ENCODE assay signal across 15 mouse cellular contexts in the genomic region with DNA sequence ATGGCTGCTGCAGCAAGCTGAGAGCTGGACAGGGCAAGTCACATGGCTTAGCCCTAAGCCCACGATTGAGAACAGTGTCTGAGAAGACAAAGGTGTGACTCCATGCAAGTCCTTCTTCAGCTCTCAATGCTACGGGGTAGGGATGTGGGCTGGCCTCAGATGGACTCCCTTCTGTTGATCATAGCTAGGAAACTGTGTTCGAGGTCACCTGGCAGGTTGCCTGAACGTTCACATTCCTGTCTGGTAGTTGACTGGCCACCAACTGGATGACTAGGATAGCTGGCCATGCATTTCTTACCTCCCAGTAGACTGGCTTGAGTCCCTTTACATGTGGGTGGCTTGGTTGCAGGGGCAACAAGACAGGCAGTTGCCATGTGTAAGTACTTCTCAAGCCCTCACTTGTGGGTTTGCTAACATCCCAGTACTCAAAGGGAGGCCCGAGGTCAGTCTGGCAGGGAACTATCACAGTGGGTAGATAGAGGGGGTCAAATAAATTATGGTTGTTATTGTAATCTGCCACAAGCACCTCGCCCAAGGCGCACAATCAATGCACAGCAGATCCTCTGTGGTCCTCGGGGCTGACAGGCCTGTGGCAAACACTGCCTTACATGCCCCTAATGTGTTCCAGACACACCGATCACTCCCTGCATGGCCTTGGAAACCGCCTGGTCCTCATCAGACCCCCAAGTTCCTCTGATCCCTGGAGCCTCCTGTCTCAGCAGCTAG.
DNase-seq lines count a peak whose midpoint lies in the region; ATAC-seq lines count a peak whose summit lies in the region.
"Had no signal": no experiment of that assay in that cellular context is flagged by ENCODE, and none has a peak within 500 bp of the region (broad histone marks: within the 10 kb centered on the region; RNA-seq: fewer than 3 reads in every experiment).

No protein-coding gene starts in this region.

- DNase-seq in heart, adult 11 months, result peak; percentile 82
- DNase-seq in heart, adult 8-10 months (ENCODE audit: low spot score), result no peak
- DNase-seq in NIH3T3 (ENCODE audit: low read depth), result peak; percentile 30
- DNase-seq in embryonic facial prominence, embryonic 11.5 days (ENCODE audit: low spot score), result peak; percentile 85
- peak; percentile 41 for DNase-seq in kidney, postnatal 10 days
- DNase-seq in left cerebral cortex, adult 18-20 months (ENCODE audit: low spot score in 2 of 2), result no peak
- no peak for DNase-seq in layer of hippocampus, adult 8-10 months (ENCODE audit: low spot score in 2 of 2)
- no peak for DNase-seq in heart, postnatal 36 days
- DNase-seq: cerebellum, adult 11-12 months; layer of hippocampus, postnatal 36 days; liver, embryonic 13.5 days; lung, postnatal 4 days; right cerebral cortex, postnatal 25 days; thymus, postnatal 4 days had no signal

- no peaks in the 10 kb centered on the region for H3K36me3 ChIP-seq in embryonic facial prominence, embryonic 11.5 days (replicated peaks; ENCODE audit: control insufficient read depth, insufficient read depth, low read depth, low read length)
- H3K36me3 ChIP-seq: liver, embryonic 13.5 days; stomach, embryonic 15.5 days had no signal

- H3K4me3 ChIP-seq in embryonic facial prominence, embryonic 11.5 days (ENCODE audit: low read depth, low read length), result no peak overlapping the region
- H3K4me3 ChIP-seq: liver, embryonic 13.5 days; stomach, embryonic 15.5 days had no signal

- WGBS in embryonic facial prominence, embryonic 11.5 days, result 37% methylated on average over 10 of the region's 10 CpGs

- H3K4me1 ChIP-seq in embryonic facial prominence, embryonic 11.5 days (ENCODE audit: control insufficient read depth, insufficient read depth, low read length), result no peaks in the 10 kb centered on the region; the same call in none of the 2 replicates
- H3K4me1 ChIP-seq: liver, embryonic 13.5 days; stomach, embryonic 15.5 days had no signal

- intact Hi-C loops in heart, postnatal 36 days (cut with DNase I), result no loop called here

- H3K27me3 ChIP-seq in embryonic facial prominence, embryonic 11.5 days (ENCODE audit: control insufficient read depth, insufficient read depth, low read length), result no peaks in the 10 kb centered on the region
- H3K27me3 ChIP-seq: liver, embryonic 13.5 days; stomach, embryonic 15.5 days had no signal

- no peak overlapping the region for H3K9ac ChIP-seq in embryonic facial prominence, embryonic 11.5 days (replicated peaks; ENCODE audit: low read length)
- H3K9ac ChIP-seq: liver, embryonic 13.5 days; stomach, embryonic 15.5 days had no signal

- no peak overlapping the region for H3K4me2 ChIP-seq in embryonic facial prominence, embryonic 11.5 days (ENCODE audit: low read depth, low read length)
- H3K4me2 ChIP-seq: liver, embryonic 13.5 days; stomach, embryonic 15.5 days had no signal

- H3K9me3 ChIP-seq in embryonic facial prominence, embryonic 11.5 days (replicated peaks; ENCODE audit: control insufficient read depth, low read length), result no peaks in the 10 kb centered on the region
- H3K9me3 ChIP-seq: liver, embryonic 13.5 days; stomach, embryonic 15.5 days had no signal

- H3K27ac ChIP-seq in embryonic facial prominence, embryonic 11.5 days (replicated peaks; ENCODE audit: low read depth, low read length), result peak overlapping the region; percentile 72
- H3K27ac ChIP-seq: liver, embryonic 13.5 days; stomach, embryonic 15.5 days had no signal

- ATAC-seq in embryonic facial prominence, embryonic 11.5 days (replicated peaks; ENCODE audit: insufficient number of reproducible peaks, low FRiP score, low TSS enrichment, low read depth), result peak; percentile 83

Comparison
In these comparisons a context has a peak if more than half of its experiments do, and no peak if none do; other contexts are left out.
1. DNase-seq: peak in heart, adult 11 months (single experiment), NIH3T3 (single experiment), embryonic facial prominence, embryonic 11.5 days (single experiment) and kidney, postnatal 10 days (single experiment); none in heart, adult 8-10 months (single experiment), left cerebral cortex, adult 18-20 months (0 of 2), layer of hippocampus, adult 8-10 months (0 of 2) and heart, postnatal 36 days (0 of 2).